In genomic region chr11:93217457-93217856, GRCm38 (mm10) we compare ENCODE assay signal across 31 mouse cellular contexts.
DNase-seq lines count a peak whose midpoint lies in the region; ATAC-seq and TF ChIP-seq lines count a peak whose summit lies in the region.
"Had no signal": no experiment of that assay in that cellular context is flagged by ENCODE, and none has a peak within 500 bp of the region (broad histone marks: within the 10 kb centered on the region; RNA-seq: fewer than 3 reads in every experiment).

No protein-coding gene starts in this region.

- no peaks in the 10 kb centered on the region for H3K9me3 ChIP-seq in hindbrain, postnatal 0 days (ENCODE audit: low read length)
- H3K9me3 ChIP-seq in hindbrain, embryonic 16.5 days (ENCODE audit: control insufficient read depth, low read length): no peaks in the 10 kb centered on the region
- no peaks in the 10 kb centered on the region for H3K9me3 ChIP-seq in limb, embryonic 10.5 days (replicated peaks)
- no peaks in the 10 kb centered on the region for H3K9me3 ChIP-seq in forebrain, embryonic 13.5 days (replicated peaks)
- H3K9me3 ChIP-seq: embryonic facial prominence, embryonic 13.5 days; forebrain, embryonic 10.5 days; hindbrain, embryonic 10.5 days; hindbrain, embryonic 15.5 days; intestine, embryonic 15.5 days; limb, embryonic 13.5 days; neural tube, embryonic 12.5 days had no signal

- H3K4me1 ChIP-seq in hindbrain, postnatal 0 days (ENCODE audit: insufficient read depth, low read length): no peaks in the 10 kb centered on the region
- no peaks in the 10 kb centered on the region for H3K4me1 ChIP-seq in hindbrain, embryonic 16.5 days (ENCODE audit: control insufficient read depth, insufficient read depth, low read depth, low read length)
- no peaks in the 10 kb centered on the region for H3K4me1 ChIP-seq in limb, embryonic 10.5 days
- no peaks in the 10 kb centered on the region for H3K4me1 ChIP-seq in forebrain, embryonic 13.5 days
- H3K4me1 ChIP-seq: embryonic facial prominence, embryonic 13.5 days; forebrain, embryonic 10.5 days; hindbrain, embryonic 10.5 days; hindbrain, embryonic 15.5 days; intestine, embryonic 15.5 days; limb, embryonic 13.5 days; neural tube, embryonic 12.5 days had no signal

- H3K4me2 ChIP-seq in hindbrain, postnatal 0 days (ENCODE audit: low read depth, low read length): no peak overlapping the region
- no peak overlapping the region for H3K4me2 ChIP-seq in hindbrain, embryonic 16.5 days (ENCODE audit: low read length)
- no peak overlapping the region for H3K4me2 ChIP-seq in forebrain, embryonic 13.5 days
- H3K4me2 ChIP-seq: embryonic facial prominence, embryonic 13.5 days; hindbrain, embryonic 15.5 days; intestine, embryonic 15.5 days; limb, embryonic 13.5 days; liver, embryonic 11.5 days; midbrain, embryonic 11.5 days; neural tube, embryonic 12.5 days had no signal

- no peak overlapping the region for H3K4me3 ChIP-seq in hindbrain, postnatal 0 days (ENCODE audit: low read length)
- no peak overlapping the region for H3K4me3 ChIP-seq in hindbrain, embryonic 16.5 days (ENCODE audit: low read length)
- H3K4me3 ChIP-seq in limb, embryonic 10.5 days: no peak overlapping the region
- no peak overlapping the region for H3K4me3 ChIP-seq in forebrain, embryonic 13.5 days
- H3K4me3 ChIP-seq: embryonic facial prominence, embryonic 13.5 days; forebrain, embryonic 10.5 days; hindbrain, embryonic 10.5 days; hindbrain, embryonic 15.5 days; intestine, embryonic 15.5 days; limb, embryonic 13.5 days; myocyte; neural tube, embryonic 12.5 days had no signal

- H3K27ac ChIP-seq in hindbrain, postnatal 0 days: no peak overlapping the region
- H3K27ac ChIP-seq in hindbrain, embryonic 16.5 days (ENCODE audit: low read depth, low read length): no peak overlapping the region
- H3K27ac ChIP-seq in limb, embryonic 10.5 days: no peak overlapping the region
- H3K27ac ChIP-seq in forebrain, embryonic 13.5 days: no peak overlapping the region
- H3K27ac ChIP-seq: embryonic facial prominence, embryonic 13.5 days; forebrain, embryonic 10.5 days; hindbrain, embryonic 10.5 days; hindbrain, embryonic 15.5 days; intestine, embryonic 15.5 days; kidney, postnatal 0 days; limb, embryonic 13.5 days; neural tube, embryonic 12.5 days had no signal

- no peak for ATAC-seq in hindbrain, postnatal 0 days
- no peak for ATAC-seq in hindbrain, embryonic 16.5 days
- ATAC-seq in megakaryocyte progenitor cell, adult 5-6 weeks (replicated peaks; ENCODE audit: poor library complexity): no peak
- no peak for ATAC-seq in forebrain, embryonic 13.5 days
- ATAC-seq: forebrain, postnatal 0 days; intestine, embryonic 15.5 days; midbrain, embryonic 16.5 days; Patski had no signal

- no peaks in the 10 kb centered on the region for H3K36me3 ChIP-seq in hindbrain, postnatal 0 days (ENCODE audit: insufficient read depth, low read length)
- no peaks in the 10 kb centered on the region for H3K36me3 ChIP-seq in hindbrain, embryonic 16.5 days (ENCODE audit: control insufficient read depth, insufficient read depth, low read length)
- H3K36me3 ChIP-seq in limb, embryonic 10.5 days: no peaks in the 10 kb centered on the region
- H3K36me3 ChIP-seq in forebrain, embryonic 13.5 days (ENCODE audit: poor library complexity, severe bottlenecking): no peaks in the 10 kb centered on the region
- H3K36me3 ChIP-seq: embryonic facial prominence, embryonic 13.5 days; forebrain, embryonic 10.5 days; hindbrain, embryonic 10.5 days; hindbrain, embryonic 15.5 days; intestine, embryonic 15.5 days; limb, embryonic 13.5 days; neural tube, embryonic 12.5 days had no signal

- DNase-seq in hindbrain, postnatal 0 days (ENCODE audit: low spot score): peak; percentile 48
- peak; percentile 77 for DNase-seq in cerebellum, adult 11 months
- peak; percentile 94 for DNase-seq in cerebellum, adult 9-10 months
- DNase-seq in cerebellum, postnatal 36 days: peak; percentile 77 to 90
- DNase-seq in limb, embryonic 10.5 days (ENCODE audit: low spot score): no peak
- DNase-seq: adrenal gland, postnatal 10 days; forebrain, postnatal 0 days; heart, postnatal 14 days; kidney, adult 8-10 months; kidney, postnatal 4 days; layer of hippocampus, adult 9-11 months; right cerebral cortex, postnatal 4 days; thymus, adult 2 months; thymus, postnatal 36 days had no signal

- no peaks in the 10 kb centered on the region for H3K27me3 ChIP-seq in hindbrain, postnatal 0 days (ENCODE audit: insufficient read depth, low read length)
- H3K27me3 ChIP-seq in hindbrain, embryonic 16.5 days (replicated peaks; ENCODE audit: control insufficient read depth, insufficient read depth, low read length): no peaks in the 10 kb centered on the region
- no peaks in the 10 kb centered on the region for H3K27me3 ChIP-seq in limb, embryonic 10.5 days (ENCODE audit: low read depth, poor library complexity, severe bottlenecking)
- H3K27me3 ChIP-seq in forebrain, embryonic 13.5 days: no peaks in the 10 kb centered on the region
- H3K27me3 ChIP-seq: CH12.LX; embryonic facial prominence, embryonic 13.5 days; hindbrain, embryonic 15.5 days; intestine, embryonic 15.5 days; limb, embryonic 13.5 days; neural tube, embryonic 12.5 days; Patski had no signal

- H3K9ac ChIP-seq in hindbrain, postnatal 0 days (replicated peaks; ENCODE audit: low read length): no peak overlapping the region
- H3K9ac ChIP-seq in hindbrain, embryonic 16.5 days (ENCODE audit: low read depth, low read length): no peak overlapping the region
- H3K9ac ChIP-seq in forebrain, embryonic 13.5 days: no peak overlapping the region
- H3K9ac ChIP-seq: embryonic facial prominence, embryonic 13.5 days; forebrain, postnatal 0 days; hindbrain, embryonic 15.5 days; intestine, embryonic 15.5 days; limb, embryonic 13.5 days; neural tube, embryonic 12.5 days had no signal

- TF ChIP-seq CTCF in hindbrain, postnatal 0 days (IDR thresholded peaks at IDR 0.05; ENCODE audit: low read depth): no peak
